Mouse (Mus musculus) midbrain, embryonic 12.5 days (tissue): ENCODE measurements around the gene Kdm5c. TPM values are rescaled to one million over a fixed set of nuclear protein-coding genes. Genes with fewer than 3 reads are reported as not detected.
"Not testable (repeated sequence)": the region's sequence is repeated elsewhere in the genome, so short reads cannot be mapped to it uniquely, and the experiment has no call there.

ENCODE experiments used
- ATAC-seq: fragments of 200-750 bp; cut with Nextera tagmentation; 2 replicates; pipeline ENCODE4 v1.8.0; 2017; ENCODE audit warnings: low read depth, moderate TSS enrichment, moderate library complexity; ENCODE audit not compliant: low FRiP score
- H3K27ac ChIP-seq: fragments of 300-500 bp; sonication (generic); replicated peaks from 2 replicates; pipeline ENCODE4 v1.5.1; 2016; ENCODE audit warnings: mild to moderate bottlenecking
- H3K27me3 ChIP-seq: fragments of 300-500 bp; sonication (generic); 2 replicates; pipeline ENCODE4 v1.6.1; 2016; ENCODE audit warnings: mild to moderate bottlenecking
- H3K36me3 ChIP-seq: fragments of 300-500 bp; sonication (generic); 2 replicates; pipeline ENCODE4 v1.6.1; 2016
- H3K4me1 ChIP-seq: fragments of 300-500 bp; sonication (generic); 2 replicates; pipeline ENCODE4 v1.6.1; 2016
- H3K4me2 ChIP-seq: fragments of 300-500 bp; sonication (generic); replicated peaks from 2 replicates; pipeline ENCODE4 v1.6.1; 2016; ENCODE audit warnings: mild to moderate bottlenecking, moderate library complexity
- H3K4me3 ChIP-seq: fragments of 300-500 bp; sonication (generic); 2 replicates; pipeline ENCODE4 v1.5.1; 2016; ENCODE audit warnings: mild to moderate bottlenecking
- H3K9ac ChIP-seq: fragments of 300-500 bp; sonication (generic); replicated peaks from 2 replicates; pipeline ENCODE4 v1.6.1; 2016; ENCODE audit warnings: mild to moderate bottlenecking, moderate library complexity
- H3K9me3 ChIP-seq: fragments of 300-500 bp; sonication (generic); 2 replicates; pipeline ENCODE4 v1.6.1; 2016; ENCODE audit warnings: mild to moderate bottlenecking
- WGBS: fragments of 180-500 bp; shearing (Covaris S2); methylation state at CpG from one replicate; pipeline ENCODE4 v1.1.7; 2016; 5-methylcytosine and 5-hydroxymethylcytosine counted together
- polyA plus RNA-seq: library from polyadenylated mRNA; unstranded; fragments of >200 nt; fragmentation: Nextera tagmentation; extraction: Ambion mirVana; gene quantifications from 2 replicates; pipeline ENCODE4 v1.2.1, GENCODE M21; 2016

The Kdm5c gene
- polyA plus RNA-seq, 1 experiment from 2014 or later: 62.6 TPM

GRCm38 (mm10) chrX:152222226-152222625, 10.6 kb upstream of the Kdm5c start:
- Histone ChIP-seq H3K4me1 (no peaks in the 10 kb centered on the region), H3K36me3 (no peaks in the 10 kb centered on the region), H3K27me3 (peaks cover 98% of the 10 kb centered on the region), H3K9me3 (no peaks in the 10 kb centered on the region), H3K27ac (no peak overlapping the region), H3K4me2 (no peak overlapping the region), H3K9ac (no peak overlapping the region), H3K4me3 (no peak overlapping the region)
- WGBS: 67% methylated on average over 8 of the region's 9 CpGs
- ATAC-seq: no peak

- Histone ChIP-seq H3K4me1 (no peaks in the 10 kb centered on the region), H3K27me3 (peaks cover 95% of the 10 kb centered on the region), H3K4me2 (no peak overlapping the region), H3K36me3 (no peaks in the 10 kb centered on the region), H3K9me3 (no peaks in the 10 kb centered on the region), H3K4me3 (no peak overlapping the region), H3K27ac (no peak overlapping the region), H3K9ac (no peak overlapping the region)
- no peak for ATAC-seq
- 89% methylated on average over 6 of the region's 6 CpGs for WGBS
These were observed 9.5 kb upstream of the Kdm5c start for GRCm38 (mm10) chrX:152223313-152223712.

DNA sequence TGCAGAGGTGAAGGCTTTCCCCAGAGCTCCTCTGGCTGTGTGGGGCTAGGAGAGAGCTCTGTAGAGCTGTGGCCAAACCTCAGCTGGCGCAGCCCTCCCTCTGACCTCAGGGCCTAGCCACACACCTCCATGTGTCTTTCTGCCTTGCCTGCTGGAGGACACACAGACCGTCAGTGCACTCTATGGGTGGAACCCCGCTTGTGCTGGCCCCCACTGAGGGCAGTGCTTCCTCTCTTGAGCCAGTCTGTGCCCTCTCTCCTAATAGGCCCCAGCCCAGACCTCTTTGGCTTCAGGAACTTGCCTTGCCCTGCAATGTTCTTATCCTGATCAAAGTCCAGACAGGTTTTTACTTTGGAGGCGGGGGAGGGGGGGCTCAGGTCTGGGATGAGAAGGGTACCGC, 8.5 kb upstream of the Kdm5c start:
- H3K4me2 ChIP-seq: no peak overlapping the region
- no peaks in the 10 kb centered on the region for H3K36me3 ChIP-seq
- H3K9ac ChIP-seq: no peak overlapping the region
- no peaks in the 10 kb centered on the region for H3K9me3 ChIP-seq
- H3K27me3 ChIP-seq: peaks cover 90% of the 10 kb centered on the region
- H3K4me1 ChIP-seq: no peaks in the 10 kb centered on the region
- H3K27ac ChIP-seq: no peak overlapping the region
- WGBS: 77% methylated on average over 5 of the region's 5 CpGs
- ATAC-seq: no peak
- no peak overlapping the region for H3K4me3 ChIP-seq

GRCm38 (mm10) chrX:152234125-152234524, 1.3 kb downstream of the Kdm5c start:
- H3K27ac ChIP-seq: no peak overlapping the region
- no peaks in the 10 kb centered on the region for H3K9me3 ChIP-seq
- H3K9ac ChIP-seq: peak overlapping the region; percentile 90
- peak overlapping the region; percentile 82 for H3K4me2 ChIP-seq
- WGBS: 32% methylated on average over 3 of the region's 3 CpGs
- ATAC-seq: no peak
- peaks cover 17% of the 10 kb centered on the region for H3K4me1 ChIP-seq
- peaks cover 15% of the 10 kb centered on the region for H3K36me3 ChIP-seq
- H3K27me3 ChIP-seq: no peaks in the 10 kb centered on the region
- H3K4me3 ChIP-seq: peak overlapping the region; percentile 85

GRCm38 (mm10) chrX:152235758-152236157, 2.9 kb downstream of the Kdm5c start:
- WGBS: 77% methylated on average over 2 of the region's 2 CpGs
- no peak for ATAC-seq
- peak overlapping the region; percentile 82 for H3K4me2 ChIP-seq
- no peaks in the 10 kb centered on the region for H3K27me3 ChIP-seq
- no peak overlapping the region for H3K9ac ChIP-seq
- peaks cover 17% of the 10 kb centered on the region for H3K4me1 ChIP-seq
- 0 out of 2 replicates have a peak overlapping the region, but pooled peaks have one; percentile 85 for H3K4me3 ChIP-seq
- no peaks in the 10 kb centered on the region for H3K9me3 ChIP-seq
- H3K27ac ChIP-seq: no peak overlapping the region
- peaks cover 28% of the 10 kb centered on the region for H3K36me3 ChIP-seq

DNA sequence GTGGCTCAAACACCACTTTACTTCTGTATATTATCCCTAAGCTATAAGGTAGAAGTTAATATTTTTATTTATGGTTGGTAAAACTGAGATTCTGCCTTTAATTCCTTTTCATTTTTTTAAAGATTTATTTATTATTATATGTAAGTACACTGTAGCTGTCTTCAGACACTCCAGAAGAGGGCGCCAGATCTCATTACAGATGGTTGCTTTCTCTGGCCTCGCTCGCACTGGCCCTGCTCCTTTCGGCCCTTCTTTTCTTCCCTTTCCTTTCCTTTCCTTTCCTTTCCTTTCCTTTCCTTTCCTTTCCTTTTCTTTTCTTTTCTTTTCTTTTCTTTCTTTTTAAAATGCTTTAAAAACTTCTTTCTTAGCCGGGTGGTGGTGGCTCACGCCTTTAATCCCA, 10.3 kb downstream of the Kdm5c start:
- H3K36me3 ChIP-seq: peaks cover 82% of the 10 kb centered on the region
- ATAC-seq, H3K4me3 ChIP-seq, H3K9ac ChIP-seq, H3K9me3 ChIP-seq, H3K27ac ChIP-seq, H3K27me3 ChIP-seq, H3K4me2 ChIP-seq, H3K4me1 ChIP-seq: not testable (repeated sequence)
- WGBS: 82% methylated on average over 6 of the region's 6 CpGs

- Histone ChIP-seq H3K27ac (no peak overlapping the region), H3K4me3 (no peak overlapping the region), H3K4me1 (no peaks in the 10 kb centered on the region), H3K27me3 (no peaks in the 10 kb centered on the region), H3K9me3 (no peaks in the 10 kb centered on the region), H3K4me2 (no peak overlapping the region), H3K36me3 (peaks cover 77% of the 10 kb centered on the region), H3K9ac (no peak overlapping the region)
- 98% methylated on average over 2 of the region's 2 CpGs for WGBS
- ATAC-seq: no peak
These were observed 11.8 kb downstream of the Kdm5c start for GRCm38 (mm10) chrX:152244492-152245189.

GRCm38 (mm10) chrX:152271189-152271588, 38.4 kb downstream of the Kdm5c start:
- Histone ChIP-seq H3K36me3 (peaks cover 93% of the 10 kb centered on the region), H3K4me3 (no peak overlapping the region), H3K4me2 (no peak overlapping the region), H3K4me1 (no peaks in the 10 kb centered on the region), H3K27me3 (no peaks in the 10 kb centered on the region; the same call in 1 of the 2 replicates), H3K9me3 (no peaks in the 10 kb centered on the region), H3K27ac (no peak overlapping the region), H3K9ac (no peak overlapping the region)
- ATAC-seq: no peak
- 92% methylated on average over 11 of the region's 11 CpGs for WGBS

GRCm38 (mm10) chrX:152279384-152279783, 46.6 kb downstream of the Kdm5c start:
- WGBS: 95% methylated on average over 6 of the region's 6 CpGs
- H3K9ac ChIP-seq: no peak overlapping the region
- no peak for ATAC-seq
- no peak overlapping the region for H3K27ac ChIP-seq
- H3K4me1 ChIP-seq: no peaks in the 10 kb centered on the region
- H3K4me2 ChIP-seq: no peak overlapping the region
- H3K27me3 ChIP-seq: no peaks in the 10 kb centered on the region
- H3K36me3 ChIP-seq: peaks cover 17% of the 10 kb centered on the region
- no peaks in the 10 kb centered on the region for H3K9me3 ChIP-seq
- H3K4me3 ChIP-seq: no peak overlapping the region

DNA sequence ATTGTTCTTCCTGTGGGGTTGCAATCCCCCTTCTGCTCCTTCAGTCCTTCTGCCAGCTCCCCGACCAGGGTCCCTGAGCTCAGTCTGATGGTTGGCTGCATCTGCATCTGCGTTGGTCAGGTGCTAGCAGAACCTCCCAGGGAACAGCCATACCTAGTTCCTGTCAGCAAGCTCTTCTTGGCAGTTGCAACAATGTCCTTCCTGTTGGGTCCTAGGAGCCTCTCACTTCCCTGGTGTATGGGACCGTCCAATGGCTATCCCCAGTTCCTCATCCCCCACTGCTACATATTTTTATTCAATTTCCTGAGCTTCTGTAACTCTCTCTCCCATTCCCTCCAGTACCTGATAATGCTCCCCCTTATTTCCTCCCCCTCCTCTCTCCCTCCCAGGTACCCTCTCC, 51.9 kb downstream of the Kdm5c start:
- ATAC-seq: no peak
- Histone ChIP-seq H3K4me3 (no peak overlapping the region), H3K27me3 (peaks cover 5% of the 10 kb centered on the region; the same call in 1 of the 2 replicates), H3K9me3 (no peaks in the 10 kb centered on the region), H3K4me2 (no peak overlapping the region), H3K4me1 (no peaks in the 10 kb centered on the region), H3K36me3 (no peaks in the 10 kb centered on the region), H3K9ac (no peak overlapping the region), H3K27ac (no peak overlapping the region)
- WGBS: 80% methylated on average over 3 of the region's 3 CpGs

GRCm38 (mm10) chrX:152287026-152287425, 54.2 kb downstream of the Kdm5c start:
- 46% methylated on average over 1 of the region's 1 CpGs for WGBS
- not testable (repeated sequence) for H3K9ac ChIP-seq, H3K36me3 ChIP-seq, H3K4me1 ChIP-seq, H3K27ac ChIP-seq, H3K27me3 ChIP-seq, H3K4me2 ChIP-seq, H3K4me3 ChIP-seq, H3K9me3 ChIP-seq, ATAC-seq

DNA sequence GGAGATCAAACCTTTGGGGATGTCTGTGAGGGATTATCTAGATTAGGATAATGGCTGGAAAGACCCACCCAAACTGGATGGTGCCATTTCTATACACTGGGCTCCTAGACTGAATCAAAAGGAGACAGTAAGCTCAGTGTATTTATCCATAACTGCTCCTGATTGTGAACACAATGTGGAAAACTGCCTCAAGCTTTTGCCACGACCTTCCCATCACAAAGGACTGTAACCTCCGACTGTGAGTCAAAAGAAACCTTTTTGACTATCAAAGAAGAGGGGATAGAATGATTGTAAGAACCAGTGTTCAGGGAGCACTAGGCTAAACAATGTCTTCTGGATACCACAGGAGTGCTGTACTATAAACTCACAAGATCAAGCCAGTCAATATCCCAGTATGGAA, 73.4 kb downstream of the Kdm5c start:
- Histone ChIP-seq H3K9me3 (no peaks in the 10 kb centered on the region), H3K4me3 (no peak overlapping the region), H3K4me1 (no peaks in the 10 kb centered on the region), H3K9ac (no peak overlapping the region), H3K4me2 (no peak overlapping the region), H3K27ac (no peak overlapping the region), H3K27me3 (peaks cover 45% of the 10 kb centered on the region), H3K36me3 (no peaks in the 10 kb centered on the region)
- WGBS: 68% methylated on average over 2 of the region's 2 CpGs
- no peak for ATAC-seq

DNA sequence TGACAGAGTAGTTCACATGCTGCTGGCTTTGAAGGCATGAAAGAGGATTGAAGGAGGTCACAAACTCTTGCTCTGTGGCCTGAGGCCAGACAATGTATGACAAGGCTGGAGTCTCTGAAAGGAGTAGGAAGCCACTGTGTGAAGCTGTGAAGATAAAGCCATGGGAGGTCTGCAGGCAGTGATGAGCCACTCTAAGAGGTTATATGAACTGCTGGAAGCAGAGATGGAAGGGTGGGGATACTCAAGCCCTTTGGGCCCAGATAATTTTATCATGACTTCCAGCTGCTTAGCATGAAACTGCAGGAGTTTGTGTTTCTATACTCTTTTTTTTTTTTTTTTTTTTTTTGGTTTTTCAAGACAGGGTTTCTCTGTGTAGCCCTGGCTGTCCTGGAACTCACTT, 74.6 kb downstream of the Kdm5c start:
- H3K27me3 ChIP-seq: peaks cover 35% of the 10 kb centered on the region

More for the DNA sequence above, 74.6 kb downstream of the Kdm5c start:
- Histone ChIP-seq H3K4me3 (no peak overlapping the region), H3K27ac (no peak overlapping the region), H3K9ac (no peak overlapping the region), H3K36me3 (no peaks in the 10 kb centered on the region), H3K4me2 (no peak overlapping the region), H3K4me1 (no peaks in the 10 kb centered on the region), H3K9me3 (no peaks in the 10 kb centered on the region)
- no peak for ATAC-seq
